Mouse (Mus musculus): ENCODE results near the gene Vmn1r87.
"Not testable (repeated sequence)": the region's sequence is repeated elsewhere in the genome, so short reads cannot be mapped to it uniquely, and the experiment has no call there.

The Vmn1r87 gene

GRCm38 (mm10) chr7:13140057-13140456, at the start of gene Vmn1r87:
TSS of gene Vmn1r87 (minus strand) at chr7:13140157.
- TF ChIP-seq CTCF (conservative IDR thresholded peaks at IDR 0.05; ENCODE audit: low read length): no peak
- no peak for TF ChIP-seq POU5F1 (IDR thresholded peaks at IDR 0.05; ENCODE audit: borderline replicate concordance, low read length)
- no peak for TF ChIP-seq NANOG (IDR thresholded peaks at IDR 0.05; ENCODE audit: borderline replicate concordance, low read length)
- Histone ChIP-seq H3K4me3 (replicated peaks; ENCODE audit: low read length) (no peak within 1 kb of the TSS), H3K27me3 (ENCODE audit: insufficient read depth, low read length) (no peaks in the 10 kb centered on the region), H3K9me3 (ENCODE audit: low read length) (no peaks in the 10 kb centered on the region; the same call in 1 of the 2 replicates), H3K36me3 (ENCODE audit: insufficient read depth, low read length) (no peaks in the 10 kb centered on the region), H3K4me1 (replicated peaks; ENCODE audit: low read depth, low read length) (no peaks in the 10 kb centered on the region)

- Histone ChIP-seq H3K9me3 (ENCODE audit: low read length) (peaks cover 25% of the 10 kb centered on the region), H3K4me1 (replicated peaks; ENCODE audit: low read depth, low read length) (no peaks in the 10 kb centered on the region), H3K4me3 (replicated peaks; ENCODE audit: low read length) (no peak within 1 kb of the TSS), H3K27me3 (ENCODE audit: insufficient read depth, low read length) (no peaks in the 10 kb centered on the region), H3K36me3 (ENCODE audit: insufficient read depth, low read length) (no peaks in the 10 kb centered on the region)
- no peak for TF ChIP-seq POU5F1 (IDR thresholded peaks at IDR 0.05; ENCODE audit: borderline replicate concordance, low read length)
- no peak for TF ChIP-seq NANOG (IDR thresholded peaks at IDR 0.05; ENCODE audit: borderline replicate concordance, low read length)
- no peak for TF ChIP-seq CTCF (conservative IDR thresholded peaks at IDR 0.05; ENCODE audit: low read length)
Observed at GRCm38 (mm10) chr7:13159268-13159667, 19.3 kb upstream of the Vmn1r87 start, which contains the start of gene Vmn1r88. TSS of gene Vmn1r88 (plus strand) at chr7:13159568.

GRCm38 (mm10) chr7:13137340-13137739, 2.6 kb downstream of the Vmn1r87 start:
- Histone ChIP-seq H3K9me3 (ENCODE audit: low read length) (peaks cover 5% of the 10 kb centered on the region; the same call in 1 of the 2 replicates), H3K27me3 (ENCODE audit: insufficient read depth, low read length) (no peaks in the 10 kb centered on the region), H3K4me1 (replicated peaks; ENCODE audit: low read depth, low read length) (no peaks in the 10 kb centered on the region), H3K36me3 (ENCODE audit: insufficient read depth, low read length) (no peaks in the 10 kb centered on the region), H3K4me3 (replicated peaks; ENCODE audit: low read length) (no peak overlapping the region)
- TF ChIP-seq CTCF (conservative IDR thresholded peaks at IDR 0.05; ENCODE audit: low read length) (no peak), NANOG (IDR thresholded peaks at IDR 0.05; ENCODE audit: borderline replicate concordance, low read length) (no peak), POU5F1 (IDR thresholded peaks at IDR 0.05; ENCODE audit: borderline replicate concordance, low read length) (no peak)

- TF ChIP-seq CTCF (conservative IDR thresholded peaks at IDR 0.05; ENCODE audit: low read length) (no peak), POU5F1 (IDR thresholded peaks at IDR 0.05; ENCODE audit: borderline replicate concordance, low read length) (no peak), NANOG (IDR thresholded peaks at IDR 0.05; ENCODE audit: borderline replicate concordance, low read length) (no peak)
- H3K4me1 ChIP-seq (replicated peaks; ENCODE audit: low read depth, low read length): no peaks in the 10 kb centered on the region
- no peaks in the 10 kb centered on the region for H3K36me3 ChIP-seq (ENCODE audit: insufficient read depth, low read length)
- H3K27me3 ChIP-seq (ENCODE audit: insufficient read depth, low read length): no peaks in the 10 kb centered on the region
- H3K4me3 ChIP-seq (replicated peaks; ENCODE audit: low read length): no peak overlapping the region
- peaks cover 15% of the 10 kb centered on the region for H3K9me3 ChIP-seq (ENCODE audit: low read length)
Observed at GRCm38 (mm10) chr7:13131856-13132255, 8.1 kb downstream of the Vmn1r87 start.

- Histone ChIP-seq H3K9me3 (ENCODE audit: low read length) (peaks cover 12% of the 10 kb centered on the region; the same call in 1 of the 2 replicates), H3K4me3 (replicated peaks; ENCODE audit: low read length) (peak overlapping the region; percentile 75)
- H3K4me1 ChIP-seq (replicated peaks; ENCODE audit: low read depth, low read length); H3K27me3 ChIP-seq (ENCODE audit: insufficient read depth, low read length); H3K36me3 ChIP-seq (ENCODE audit: insufficient read depth, low read length): not testable (repeated sequence)
Observed at GRCm38 (mm10) chr7:13123554-13124153, 16.3 kb downstream of the Vmn1r87 start.

- Histone ChIP-seq H3K27me3 (ENCODE audit: insufficient read depth, low read length) (peaks cover 3% of the 10 kb centered on the region; the same call in 1 of the 2 replicates), H3K9me3 (ENCODE audit: low read length) (peaks cover under 1% of the 10 kb centered on the region; the same call in 1 of the 2 replicates), H3K4me3 (replicated peaks; ENCODE audit: low read length) (no peak within 1 kb of the TSS), H3K36me3 (ENCODE audit: insufficient read depth, low read length) (no peaks in the 10 kb centered on the region), H3K4me1 (replicated peaks; ENCODE audit: low read depth, low read length) (no peaks in the 10 kb centered on the region)
- no peak for TF ChIP-seq CTCF (conservative IDR thresholded peaks at IDR 0.05; ENCODE audit: low read length)
- TF ChIP-seq NANOG (IDR thresholded peaks at IDR 0.05; ENCODE audit: borderline replicate concordance, low read length): no peak
- no peak for TF ChIP-seq POU5F1 (IDR thresholded peaks at IDR 0.05; ENCODE audit: borderline replicate concordance, low read length)
Observed at GRCm38 (mm10) chr7:13119817-13120216, 20.1 kb downstream of the Vmn1r87 start, which contains the start of gene Vmn1r86. TSS of gene Vmn1r86 (minus strand) at chr7:13119917.

GRCm38 (mm10) chr7:13095073-13095472, 44.9 kb downstream of the Vmn1r87 start, which contains the start of gene Vmn1r85:
TSS of gene Vmn1r85 (minus strand) at chr7:13095173.
- no peaks in the 10 kb centered on the region for H3K36me3 ChIP-seq (ENCODE audit: insufficient read depth, low read length)
- H3K27me3 ChIP-seq (ENCODE audit: insufficient read depth, low read length): no peaks in the 10 kb centered on the region
- H3K4me3 ChIP-seq (replicated peaks; ENCODE audit: low read length): no peak within 1 kb of the TSS
- TF ChIP-seq POU5F1 (IDR thresholded peaks at IDR 0.05; ENCODE audit: borderline replicate concordance, low read length) (no peak), CTCF (conservative IDR thresholded peaks at IDR 0.05; ENCODE audit: low read length) (no peak), NANOG (IDR thresholded peaks at IDR 0.05; ENCODE audit: borderline replicate concordance, low read length) (no peak)
- H3K4me1 ChIP-seq (replicated peaks; ENCODE audit: low read depth, low read length): no peaks in the 10 kb centered on the region
- H3K9me3 ChIP-seq (ENCODE audit: low read length): no peaks in the 10 kb centered on the region
